Mouse (Mus musculus) left cerebral cortex, postnatal 14 days (tissue): ENCODE measurements around the gene Dlgap1. TPM values are rescaled to one million over a fixed set of nuclear protein-coding genes. Genes with fewer than 3 reads are reported as not detected.
"Not testable (repeated sequence)": the region's sequence is repeated elsewhere in the genome, so short reads cannot be mapped to it uniquely, and the experiment has no call there.

ENCODE experiments used
- DNase-seq, 2 experiments: peaks; one replicate each; pipeline ENCODE4 v3.0.0; 2021 to 2022; ENCODE audit warnings: low spot score in 2 of 2, mixed read lengths in 1 of 2
- intact Hi-C: fragments of 180-260 bp; cut with DNase I; formaldehyde crosslinking; loops from one replicate; pipeline ENCODE4 v1.15.1; 2025
- total RNA-seq, 2 experiments: library from RNA; stranded (reverse); gene quantifications; 2 replicates each; pipeline ENCODE4 v1.2.3; 2021

The Dlgap1 gene
- total RNA-seq, 2 experiments from 2014 or later: 316 to 326 TPM

DNA sequence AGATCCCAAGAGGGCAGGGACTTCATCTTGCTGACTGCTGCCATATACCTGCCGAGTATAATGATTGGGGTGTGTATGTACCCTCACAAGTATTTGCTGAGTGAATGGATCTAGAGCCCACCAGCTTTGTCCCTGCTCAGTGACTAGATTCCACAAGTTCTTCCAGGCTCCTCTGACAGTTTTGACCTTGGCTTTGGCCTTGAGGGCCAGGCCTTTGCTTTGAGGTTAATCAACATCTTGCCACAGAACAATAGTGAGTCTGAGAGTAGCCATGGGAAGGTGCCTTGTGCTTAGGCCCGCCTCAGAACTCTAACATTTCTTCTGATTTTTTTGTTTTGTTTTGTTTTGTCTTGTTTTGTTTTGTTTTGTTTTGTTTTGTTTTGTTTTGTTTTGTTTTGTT, 837.7 kb downstream of the Dlgap1 start:
- DNase-seq: no peak
- intact Hi-C loops: no loop called here

DNA sequence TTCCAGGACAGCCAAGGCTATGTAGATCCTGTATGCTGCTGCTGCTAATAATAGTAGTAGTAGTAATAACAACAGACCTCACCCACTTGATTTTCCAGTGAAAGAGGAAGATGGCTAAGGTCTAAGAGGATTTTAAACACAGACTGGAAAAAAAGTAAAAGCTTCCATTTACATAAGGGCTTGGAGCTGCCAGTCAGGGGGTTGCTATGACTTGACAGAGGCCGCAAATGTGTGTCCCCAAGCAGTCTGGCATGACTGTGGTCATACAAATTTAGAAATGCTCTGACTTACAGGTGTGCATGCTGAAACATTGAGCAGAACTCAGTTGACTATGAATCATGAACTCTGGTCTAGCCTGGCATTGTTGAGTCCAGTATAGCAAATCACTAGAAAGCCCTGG, 839.0 kb downstream of the Dlgap1 start:
- intact Hi-C loops: no loop called here
- no peak for DNase-seq

DNA sequence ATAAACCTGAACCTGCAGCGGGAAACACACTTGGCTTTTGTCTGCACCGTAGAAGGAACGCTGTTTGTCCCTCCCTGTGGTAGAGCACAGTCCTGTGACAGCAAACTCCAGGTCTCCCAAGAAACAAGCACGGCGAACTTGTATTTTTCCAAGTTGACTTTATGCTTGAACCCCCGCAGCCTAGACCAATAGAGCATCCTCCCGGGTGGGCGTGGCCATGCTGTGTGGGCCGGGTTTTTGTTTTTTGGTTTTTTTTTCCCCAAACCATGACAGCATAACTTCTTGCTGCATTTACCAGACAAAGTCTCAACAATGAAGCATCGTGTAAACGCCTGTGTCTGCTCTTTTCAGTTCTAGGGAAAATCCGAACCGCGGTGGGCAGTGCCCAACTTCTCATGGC, 840.0 kb downstream of the Dlgap1 start:
- intact Hi-C loops: no loop called here
- DNase-seq: no peak

DNA sequence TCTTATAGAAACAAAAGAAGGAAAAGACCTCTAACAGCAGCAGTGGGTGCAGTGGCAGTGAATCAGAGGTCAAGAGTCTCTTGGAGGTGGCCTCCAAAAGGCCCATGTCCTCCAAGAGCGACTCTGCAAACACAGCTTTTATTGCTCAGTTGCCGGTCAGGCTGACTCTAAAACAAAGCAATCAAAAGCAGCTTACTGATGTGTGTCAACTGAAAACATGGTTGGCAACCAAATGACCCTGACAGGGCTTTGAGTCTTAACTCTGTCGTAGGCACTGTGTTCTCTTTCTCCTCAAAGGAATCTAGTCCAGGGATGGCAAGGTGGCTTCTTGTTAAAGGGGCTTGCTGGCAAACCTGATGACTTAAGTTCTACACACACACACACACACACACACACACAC, 840.9 kb downstream of the Dlgap1 start:
- intact Hi-C loops: no loop called here
- no peak for DNase-seq

DNA sequence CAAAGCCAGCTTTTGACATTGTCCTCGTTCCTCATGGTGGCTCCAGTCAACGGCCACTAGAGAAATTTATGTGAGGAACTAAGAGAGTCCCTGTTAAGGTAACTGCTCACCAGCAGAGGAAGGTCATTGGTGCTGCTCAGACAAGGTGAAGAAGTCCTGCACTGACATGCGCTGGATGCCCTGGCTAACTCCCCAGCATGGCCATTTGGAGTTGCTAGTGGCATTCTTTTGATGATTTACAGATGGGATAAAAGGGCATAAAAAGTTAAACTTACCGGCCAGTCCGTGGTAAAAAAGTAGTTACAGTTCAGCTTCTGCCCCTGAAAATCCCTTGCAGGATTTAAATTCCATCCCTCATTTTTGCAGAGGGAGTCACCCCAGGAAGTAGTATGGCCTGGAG, 841.9 kb downstream of the Dlgap1 start:
- no peak for DNase-seq
- intact Hi-C loops: no loop called here

DNA sequence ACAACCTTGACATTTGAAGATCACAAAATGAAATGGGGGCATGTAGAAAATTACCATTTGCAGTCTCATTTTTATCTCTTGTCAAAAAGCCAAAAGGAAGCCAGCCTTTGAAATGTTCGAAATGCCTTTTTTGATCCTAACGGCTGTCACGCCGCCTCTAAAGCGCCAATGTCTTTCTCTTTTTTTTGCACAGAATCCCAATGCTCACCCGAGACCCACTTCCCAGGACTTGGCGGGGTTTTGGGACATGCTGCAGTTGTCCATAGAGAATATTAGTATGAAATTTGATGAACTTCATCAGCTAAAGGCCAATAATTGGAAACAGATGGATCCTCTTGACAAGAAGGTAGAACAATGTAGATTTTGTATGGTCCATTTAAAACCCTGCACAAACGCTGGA, 846.1 kb downstream of the Dlgap1 start:
- DNase-seq: no peak
- intact Hi-C loops: no loop called here

DNA sequence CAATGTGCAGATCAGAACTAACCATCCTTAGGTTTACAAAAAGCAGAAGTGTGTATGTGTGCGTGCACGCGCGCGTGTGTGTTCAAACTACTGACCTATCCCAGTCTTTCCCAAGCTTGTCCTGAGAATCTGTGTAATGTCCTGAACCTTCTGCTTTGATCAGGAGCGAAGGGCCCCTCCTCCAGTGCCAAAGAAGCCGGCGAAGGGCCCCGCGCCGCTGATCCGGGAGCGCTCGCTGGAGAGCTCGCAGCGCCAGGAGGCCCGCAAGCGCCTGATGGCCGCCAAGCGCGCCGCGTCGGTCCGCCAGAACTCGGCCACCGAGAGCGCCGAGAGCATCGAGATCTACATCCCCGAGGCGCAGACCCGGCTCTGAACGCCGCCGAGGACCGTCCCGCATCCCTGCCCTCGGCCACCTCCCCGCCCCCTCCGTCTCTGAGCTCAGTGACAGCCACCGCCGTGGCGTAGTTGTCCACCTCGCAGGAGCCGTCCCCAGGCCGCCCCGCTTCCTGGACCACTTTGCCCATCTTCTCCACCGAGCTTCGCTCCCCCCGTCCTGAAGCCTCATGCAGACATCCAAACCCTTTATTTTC, 849.1 kb downstream of the Dlgap1 start:
- DNase-seq: no peak
- intact Hi-C loops: no loop called here

DNA sequence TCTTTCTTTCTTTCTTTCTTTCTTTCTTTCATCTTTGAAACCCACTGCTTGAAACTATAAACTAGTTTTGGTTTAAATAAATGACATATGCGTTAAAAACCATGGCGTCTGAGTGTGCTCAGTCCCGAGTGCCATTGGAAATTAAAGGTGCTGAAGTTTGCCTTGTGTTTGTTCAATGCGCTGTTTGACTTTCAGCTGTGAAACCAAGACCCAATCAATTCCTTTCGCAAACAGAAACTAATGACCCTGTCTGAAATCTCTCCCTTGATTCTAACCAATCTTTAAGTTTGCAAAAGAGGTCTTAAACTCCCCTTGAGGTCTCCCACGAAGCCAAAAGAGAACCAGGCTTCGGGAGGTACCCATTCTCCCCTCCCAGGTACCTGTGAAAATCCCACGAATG, 854.2 kb downstream of the Dlgap1 start:
- intact Hi-C loops: no loop called here
- DNase-seq: no peak

DNA sequence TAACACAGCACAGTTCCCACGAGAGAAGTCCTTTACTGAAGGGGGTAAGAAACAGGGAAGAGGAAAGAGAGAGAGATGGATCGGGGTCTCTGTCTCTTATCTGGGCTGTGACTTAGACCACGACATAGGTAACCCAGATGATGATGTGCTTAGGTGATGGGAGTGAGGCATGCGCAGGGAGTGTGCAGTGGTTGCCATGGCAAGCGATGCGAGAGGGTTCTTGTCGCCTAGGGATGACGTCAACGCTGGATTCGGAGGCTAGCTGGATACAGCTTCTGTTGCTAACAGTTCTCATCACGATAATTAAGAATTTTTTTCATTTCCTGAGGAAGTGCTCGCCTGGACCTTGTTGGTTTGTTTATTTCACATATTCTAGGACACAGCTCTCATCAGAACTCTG, 857.4 kb downstream of the Dlgap1 start:
- DNase-seq: peak; percentile 81 to 85
- intact Hi-C loops: no loop called here

DNA sequence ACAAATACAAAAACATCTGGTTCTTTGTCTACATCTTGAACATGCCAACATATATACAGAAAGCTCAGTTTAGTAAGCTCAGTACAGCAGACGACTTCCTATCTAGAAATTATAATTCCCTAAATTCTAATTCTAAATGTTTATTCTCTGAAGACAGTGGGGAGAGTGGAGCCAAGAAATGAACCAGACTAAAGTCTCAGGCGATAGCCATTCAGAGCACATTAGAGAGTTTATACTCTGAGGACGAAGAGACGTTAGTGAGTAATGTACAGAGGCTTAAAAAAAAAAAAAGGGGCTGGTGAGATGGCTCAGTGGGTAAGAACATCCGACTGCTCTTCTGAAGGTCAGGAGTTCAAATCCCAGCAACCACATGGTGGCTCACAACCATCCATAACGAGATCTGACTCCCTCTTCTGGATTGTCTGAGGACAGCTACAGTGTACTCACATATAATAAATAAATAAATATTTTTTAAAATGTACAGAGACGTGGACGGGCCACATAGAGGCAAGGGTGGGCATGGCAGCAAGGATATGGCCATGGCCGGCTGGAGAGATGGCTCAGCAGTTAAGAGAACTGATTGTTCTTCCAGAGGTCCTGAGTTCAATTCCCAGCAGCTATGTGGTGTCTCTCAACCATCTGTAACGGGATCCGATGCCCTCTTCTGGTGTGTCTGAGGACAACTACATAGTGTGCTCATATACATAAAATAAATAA, 858.7 kb downstream of the Dlgap1 start:
- DNase-seq, intact Hi-C loops: not testable (repeated sequence)

DNA sequence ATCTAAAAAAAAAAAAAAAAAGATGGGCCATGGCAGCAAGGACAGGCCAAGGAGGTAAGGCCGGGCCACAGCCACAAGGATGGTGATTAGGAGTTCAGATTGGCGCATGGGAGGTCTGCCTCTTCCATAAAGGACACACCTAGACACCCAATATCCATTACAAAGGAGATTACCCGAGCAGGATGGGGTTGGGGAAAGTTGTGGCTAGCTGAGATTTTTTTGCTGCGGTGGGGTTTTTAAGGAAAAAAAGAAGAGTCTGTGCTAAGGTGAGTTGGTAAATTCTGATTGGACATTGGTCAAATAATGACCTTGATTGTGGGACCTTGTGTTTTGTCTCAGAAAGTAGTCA, 859.3 kb downstream of the Dlgap1 start:
- intact Hi-C loops: no loop called here
- no peak for DNase-seq

DNA sequence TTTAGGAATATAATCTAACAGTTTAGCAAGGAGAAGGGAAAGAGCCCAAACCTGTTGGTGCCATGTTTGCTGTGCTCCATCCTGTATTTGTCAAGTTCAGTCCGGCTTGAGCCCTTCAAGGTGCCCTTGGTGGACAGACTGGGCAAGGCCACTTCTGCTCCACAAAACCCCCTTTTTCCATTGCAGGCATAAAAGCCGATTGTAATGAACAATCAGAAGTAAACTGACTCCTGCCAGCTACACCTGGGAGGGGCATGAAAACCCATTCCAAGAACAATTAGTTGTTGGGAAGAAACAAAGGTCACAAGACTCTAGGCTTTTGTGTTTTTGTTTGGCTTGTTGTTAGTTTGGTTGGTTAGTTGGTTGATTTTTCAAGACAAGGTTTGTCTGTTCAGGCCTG, 859.7 kb downstream of the Dlgap1 start:
- DNase-seq: no peak
- intact Hi-C loops: no loop called here

DNA sequence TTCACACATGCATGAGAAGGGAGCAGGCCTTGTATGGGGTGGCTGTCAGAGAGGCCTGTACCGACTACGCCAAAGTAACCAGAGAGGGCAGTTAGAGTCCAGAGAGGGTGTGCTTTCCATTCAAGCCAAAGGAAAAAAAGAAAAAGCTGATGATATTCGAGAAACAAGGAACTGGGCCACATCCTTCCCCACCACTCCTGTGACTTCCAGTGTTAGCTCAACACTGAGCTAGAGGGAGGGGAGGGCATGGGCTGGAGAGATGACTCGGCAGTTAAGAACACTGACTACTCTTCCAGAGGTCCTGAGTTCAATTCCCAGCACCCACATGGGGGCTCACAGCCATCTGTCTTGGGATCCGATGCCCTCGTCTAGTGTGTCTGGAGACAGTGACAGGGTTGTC, 860.3 kb downstream of the Dlgap1 start:
- intact Hi-C loops: no loop called here
- DNase-seq: no peak

DNA sequence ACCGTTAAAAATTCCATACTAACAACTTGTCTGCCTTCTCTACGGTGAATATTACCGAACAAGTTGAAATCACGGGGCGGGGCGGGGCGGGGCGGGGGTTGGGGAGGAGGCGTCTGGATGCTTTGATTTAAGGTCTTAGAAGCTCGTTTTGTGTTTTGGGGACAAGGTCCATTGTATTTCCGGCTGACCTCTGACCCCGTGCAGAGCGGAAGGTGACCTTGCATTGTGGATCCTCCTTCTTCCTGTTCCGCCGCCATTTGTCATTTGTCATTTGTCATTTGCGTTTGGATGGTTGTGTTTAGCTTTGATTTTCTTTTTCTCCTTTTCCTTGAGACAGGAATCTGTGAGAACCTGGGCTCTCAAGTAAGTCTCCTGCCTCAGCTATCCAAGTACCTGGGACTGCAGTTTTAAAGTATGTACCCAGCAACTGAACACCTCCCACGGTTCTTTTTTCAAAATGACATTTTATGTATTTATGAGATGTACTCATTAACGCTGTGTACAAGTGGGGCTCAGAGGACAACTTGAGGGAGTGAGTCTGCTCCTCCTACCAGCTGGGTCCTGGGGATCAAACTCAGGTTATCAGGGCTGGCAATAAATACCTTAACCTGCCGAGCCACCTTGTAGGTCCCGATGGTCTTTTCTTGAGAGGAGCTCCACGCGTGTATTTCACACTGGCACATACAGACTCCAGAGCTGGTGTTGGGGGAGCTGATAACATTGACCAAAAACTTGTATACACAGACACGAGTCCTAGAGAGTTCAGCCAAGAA, 861.3 kb downstream of the Dlgap1 start:
- DNase-seq: no peak
- intact Hi-C loops: no loop called here

DNA sequence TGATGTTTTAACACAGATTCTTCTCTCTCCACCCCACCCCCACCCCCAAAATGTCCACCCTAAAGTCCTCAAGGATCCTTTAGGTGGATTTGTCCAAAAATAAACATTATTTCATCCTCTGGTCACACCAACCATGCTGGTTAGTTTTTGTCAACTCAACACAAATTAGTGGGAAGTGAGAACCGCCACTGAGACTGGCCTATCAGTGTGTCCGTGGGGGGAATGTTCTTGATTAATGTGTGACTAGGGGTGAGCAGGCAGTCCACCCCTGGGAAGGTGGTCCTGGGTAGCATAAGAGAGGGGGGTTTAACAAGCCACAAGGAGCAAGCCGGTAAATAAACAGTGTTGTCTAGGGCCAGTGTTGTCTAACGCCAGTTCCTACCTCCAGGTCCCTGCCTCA, 862.7 kb downstream of the Dlgap1 start:
- no peak for DNase-seq
- intact Hi-C loops: no loop called here

DNA sequence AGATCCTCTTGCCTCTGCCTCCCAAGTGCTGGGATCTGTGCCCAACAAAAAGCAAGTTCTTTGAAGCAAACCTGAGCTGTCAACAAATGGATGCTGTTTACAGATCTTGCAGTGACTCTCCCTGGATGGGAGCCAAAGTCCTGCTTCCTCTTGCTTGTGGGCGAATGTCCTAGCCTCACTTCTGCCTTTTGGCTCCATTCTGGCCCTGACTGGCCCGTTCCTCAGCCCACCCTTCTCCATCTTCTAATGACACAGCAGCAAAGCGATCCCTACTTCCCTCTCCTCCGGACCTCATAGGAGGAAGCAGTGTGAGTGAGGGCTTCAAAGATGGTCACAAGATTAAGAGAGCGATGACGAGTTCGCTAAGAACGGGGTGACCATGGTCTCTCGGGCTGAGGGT, 863.7 kb downstream of the Dlgap1 start:
- intact Hi-C loops: no loop called here
- DNase-seq: peak; percentile 71 to 81

DNA sequence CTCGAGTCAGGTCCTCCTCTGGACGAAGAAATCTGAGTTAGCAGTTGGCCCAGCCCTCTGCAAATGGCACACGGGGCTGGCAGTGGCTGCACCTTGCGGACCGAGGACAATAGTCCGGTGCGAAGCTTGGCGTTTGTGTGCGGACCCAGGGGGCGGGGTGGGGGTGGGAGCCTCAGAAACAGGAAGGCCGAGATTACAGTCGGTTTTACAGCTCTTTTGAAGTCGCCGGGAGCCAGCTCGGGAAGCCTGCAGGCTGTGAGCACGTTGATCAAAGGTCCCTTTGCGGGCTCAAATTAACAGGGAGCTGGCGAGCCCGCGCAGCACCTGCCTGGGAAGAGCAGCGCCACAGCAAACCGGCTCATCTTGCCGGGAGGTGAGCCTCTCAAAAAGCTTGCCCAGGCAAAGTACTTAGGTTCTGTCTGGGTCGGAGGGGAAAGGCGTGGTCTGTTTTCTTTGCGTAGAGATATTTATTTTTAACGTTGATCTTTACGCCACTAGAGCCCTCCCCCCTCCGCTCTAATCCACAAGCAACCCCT, 865.6 kb downstream of the Dlgap1 start:
- intact Hi-C loops: no loop called here
- DNase-seq: no peak

DNA sequence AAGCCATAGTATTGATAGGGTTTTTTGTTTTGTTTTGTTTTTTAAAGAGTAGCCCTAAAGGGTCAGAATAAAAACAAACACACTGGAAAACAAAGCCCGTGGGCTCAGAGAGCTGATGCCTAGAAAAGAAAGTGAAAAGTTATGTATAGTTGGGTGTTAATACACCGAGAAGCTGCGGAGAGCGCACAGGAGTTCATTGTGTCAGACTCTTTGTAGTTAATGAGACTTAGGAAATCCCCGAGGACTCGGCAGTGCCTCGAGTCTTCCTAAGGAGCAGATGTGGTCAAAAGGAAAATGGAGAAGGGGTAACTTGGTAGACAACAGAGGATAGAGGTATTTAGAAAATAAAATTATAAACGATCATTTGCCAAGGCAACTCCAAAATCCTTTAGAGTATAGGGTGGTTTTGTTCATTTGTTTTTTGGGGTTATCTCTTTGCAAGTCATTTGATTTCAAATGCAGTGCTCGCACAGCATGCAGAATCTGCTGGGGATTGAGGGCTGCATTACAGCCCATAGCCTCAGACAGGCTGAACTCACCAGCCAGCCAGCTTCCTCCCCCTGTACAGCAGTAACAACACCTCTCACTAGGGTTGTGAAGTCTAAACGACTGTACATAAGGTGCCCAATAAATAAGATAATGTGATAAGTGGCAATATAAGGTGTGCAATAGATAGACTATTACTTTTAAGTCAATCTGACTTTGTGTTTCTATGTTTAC, 866.4 kb downstream of the Dlgap1 start:
- intact Hi-C loops: no loop called here
- no peak for DNase-seq

DNA sequence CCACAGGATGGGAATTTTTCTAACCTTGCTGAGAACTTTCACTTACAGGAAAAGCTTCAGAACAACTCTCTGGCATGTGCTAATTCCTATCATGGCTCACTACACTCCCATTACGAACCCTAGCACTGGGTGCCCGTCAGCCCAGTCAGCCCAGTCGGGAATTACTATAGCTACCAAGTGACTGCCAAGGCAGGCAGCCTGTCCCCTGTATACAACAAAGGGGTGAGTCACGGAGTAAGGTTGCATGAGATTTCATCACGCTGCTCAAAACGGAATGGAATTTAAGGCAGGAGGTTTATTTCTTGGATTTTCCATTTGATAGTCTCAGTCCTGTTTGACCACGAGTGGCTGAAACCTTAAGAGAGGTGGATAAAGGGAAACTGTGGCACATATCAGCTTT, 867.9 kb downstream of the Dlgap1 start:
- intact Hi-C loops: no loop called here
- no peak for DNase-seq

DNA sequence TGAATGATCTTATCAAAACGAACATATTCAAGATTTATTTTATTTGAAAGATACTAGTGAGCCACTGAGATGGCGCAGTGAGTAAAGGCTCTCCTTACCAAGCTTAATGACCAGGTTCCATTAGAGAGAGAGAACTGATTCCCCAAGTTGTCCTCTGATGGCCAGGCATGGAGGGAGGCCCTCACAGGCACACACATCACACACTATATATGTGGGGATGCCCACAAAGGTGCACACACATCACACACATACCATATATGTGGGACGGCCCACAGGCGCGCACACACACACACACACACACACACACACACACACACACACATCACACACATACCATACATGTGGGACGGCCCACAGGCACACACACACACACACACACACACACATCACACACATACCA, 868.6 kb downstream of the Dlgap1 start:
- intact Hi-C loops, DNase-seq: not testable (repeated sequence)
